Mouse (Mus musculus): Measurements from ENCODE around the gene Slc44a3.

The Slc44a3 gene

DNA sequence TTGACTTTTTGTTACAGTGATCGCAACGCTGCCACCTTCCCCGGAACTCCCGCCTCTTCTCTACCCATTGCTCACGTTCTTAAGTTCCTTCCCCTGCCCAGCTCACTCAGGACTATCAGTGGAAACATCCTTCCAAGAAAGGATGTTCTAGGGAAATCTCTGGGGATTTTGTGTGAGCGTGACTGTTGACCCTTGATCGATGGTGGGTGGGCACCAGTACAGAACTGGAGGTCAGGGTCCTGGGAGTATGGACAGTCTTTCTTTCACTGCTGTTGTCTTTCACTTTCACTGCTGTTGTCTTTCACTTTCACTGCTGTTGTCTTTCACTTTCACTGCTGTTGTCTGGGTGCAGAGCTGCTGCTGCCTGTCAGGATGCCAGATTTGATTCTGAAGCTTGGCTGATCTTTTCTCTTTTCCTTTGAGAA lies 38.2 kb downstream of the Slc44a3 start:
- no peak for DNase-seq

DNA sequence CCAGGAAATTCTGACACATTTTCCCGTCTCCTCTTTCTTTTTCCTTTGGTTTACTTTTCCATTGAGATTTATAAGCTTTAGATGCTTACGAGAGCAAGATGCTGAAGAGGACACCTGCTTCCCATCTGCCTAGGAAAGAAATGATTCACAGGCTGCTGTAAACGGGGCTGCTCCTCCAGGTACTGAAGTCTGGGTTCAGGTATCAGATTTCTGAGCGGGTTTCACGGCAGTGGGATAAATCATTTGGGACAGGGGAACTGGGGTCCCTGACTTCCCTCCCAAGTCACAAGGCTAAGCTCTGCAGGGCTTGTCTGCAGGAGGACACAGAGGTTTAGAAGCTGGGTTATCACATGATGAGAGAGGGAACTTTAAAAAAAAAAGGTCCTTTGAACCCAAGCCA lies 40.2 kb downstream of the Slc44a3 start:
- no peak for DNase-seq

GRCm38 (mm10) chr3:121490941-121491340 lies 41.3 kb downstream of the Slc44a3 start:
- no peak for DNase-seq

DNA sequence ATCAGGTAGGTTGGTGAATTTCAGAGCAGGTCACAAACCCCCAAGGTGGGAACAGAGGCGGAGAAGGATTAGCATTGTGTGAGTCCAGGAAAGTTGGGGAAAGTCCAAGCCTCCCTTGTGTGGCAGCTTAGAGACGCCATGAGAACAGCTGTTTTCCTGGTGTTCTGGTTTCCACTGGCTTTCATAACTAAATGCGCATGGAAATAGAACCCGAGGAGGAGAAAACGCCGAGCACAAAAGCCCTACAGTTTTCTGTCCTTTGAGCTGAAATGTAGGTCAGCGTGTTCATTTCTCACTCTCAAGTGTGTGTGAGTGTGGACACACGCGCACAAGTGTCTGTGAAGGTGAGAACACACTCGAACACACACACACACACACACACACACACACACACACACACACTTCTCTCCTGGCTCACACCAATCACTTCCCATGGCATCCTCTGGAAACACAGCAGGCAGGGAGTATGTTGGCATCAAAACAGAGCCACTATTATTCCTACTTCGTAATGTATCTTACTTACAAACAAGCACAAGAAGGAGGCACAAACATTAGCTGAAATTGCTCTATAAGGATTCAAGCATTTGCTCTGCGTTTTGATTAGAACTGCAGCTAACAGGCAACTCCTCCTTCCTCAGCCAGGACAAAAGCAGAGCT lies 42.6 kb downstream of the Slc44a3 start:
- DNase-seq, result no peak

DNA sequence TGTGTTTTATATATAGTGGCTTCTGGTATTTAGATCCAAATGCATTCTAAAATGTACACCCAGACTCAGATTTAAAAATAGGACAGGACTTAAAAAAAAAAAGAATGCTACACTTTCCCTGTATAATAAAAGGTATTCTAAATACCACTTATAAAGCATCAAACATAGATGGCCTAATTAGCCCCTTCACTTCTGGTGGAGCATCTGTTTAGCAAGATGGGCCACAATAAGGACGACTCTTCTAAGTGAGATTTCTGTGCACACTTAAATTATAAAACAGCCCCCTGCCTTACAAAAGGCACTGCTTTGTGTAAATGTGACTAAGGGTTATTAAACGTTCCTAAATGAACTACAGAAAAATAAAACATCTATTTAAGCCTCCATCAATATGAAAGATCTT lies 47.0 kb downstream of the Slc44a3 start:
- no peak for DNase-seq

DNA sequence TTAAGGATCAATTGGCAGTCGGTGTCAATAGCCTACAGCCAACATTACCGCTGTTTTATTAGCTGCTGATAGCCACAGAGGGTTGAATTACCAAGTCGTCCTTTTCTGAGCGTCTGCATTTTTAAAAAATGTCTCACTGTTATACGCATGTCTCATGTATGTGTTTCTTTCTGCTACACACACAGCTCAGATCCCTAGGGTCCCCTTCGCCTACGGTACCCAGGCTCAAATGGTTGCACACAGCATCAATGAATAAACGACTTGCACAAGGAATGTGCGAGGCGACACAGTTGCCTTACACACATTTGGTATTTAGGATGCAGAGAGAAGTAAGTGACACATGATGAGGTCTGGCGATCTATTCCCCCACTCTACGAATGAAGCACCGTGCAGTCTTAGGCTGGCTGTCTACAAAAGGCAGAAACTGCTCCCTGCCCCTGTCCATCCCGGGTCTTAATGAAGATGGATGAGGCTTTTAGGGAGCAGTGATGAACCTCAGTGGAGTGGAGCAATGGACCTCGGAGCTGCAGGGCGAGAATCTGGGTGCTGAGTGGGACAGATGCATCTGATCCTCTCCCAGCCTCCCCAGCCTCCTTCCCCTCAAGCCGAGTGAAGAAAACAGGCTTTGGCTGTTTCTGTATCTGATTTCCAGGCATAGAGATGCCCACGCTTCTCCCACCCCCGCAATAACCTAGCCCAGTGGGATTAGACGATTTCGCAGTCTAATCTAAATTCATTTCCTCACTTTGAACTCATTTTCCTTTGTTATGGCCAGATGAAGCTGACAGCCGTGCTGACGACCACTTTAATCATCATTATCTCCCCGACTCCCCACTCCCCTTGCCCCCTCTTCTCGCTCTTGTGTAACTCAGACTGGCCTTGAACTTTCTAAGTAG lies 48.7 kb downstream of the Slc44a3 start:
- DNase-seq, result no peak

DNA sequence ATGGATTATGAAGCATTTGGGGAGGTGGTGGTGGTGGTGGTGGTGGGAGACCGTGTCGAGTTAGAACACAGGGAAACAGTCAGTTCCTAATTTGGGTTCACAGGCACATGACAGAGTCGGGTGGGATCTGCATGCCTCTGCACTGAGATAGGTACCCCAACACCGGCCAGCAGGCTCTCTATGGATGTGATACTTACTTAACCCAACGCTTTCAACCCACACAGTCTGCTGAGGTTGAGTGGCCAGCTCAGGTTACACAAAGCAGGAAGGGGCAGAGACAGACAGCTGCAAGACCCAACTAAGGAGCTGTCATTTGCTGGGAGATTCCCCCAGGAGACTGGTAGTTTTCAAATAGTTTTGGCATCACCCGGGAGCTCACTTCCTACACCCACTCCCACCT lies 50.6 kb downstream of the Slc44a3 start:
- no peak for DNase-seq

DNA sequence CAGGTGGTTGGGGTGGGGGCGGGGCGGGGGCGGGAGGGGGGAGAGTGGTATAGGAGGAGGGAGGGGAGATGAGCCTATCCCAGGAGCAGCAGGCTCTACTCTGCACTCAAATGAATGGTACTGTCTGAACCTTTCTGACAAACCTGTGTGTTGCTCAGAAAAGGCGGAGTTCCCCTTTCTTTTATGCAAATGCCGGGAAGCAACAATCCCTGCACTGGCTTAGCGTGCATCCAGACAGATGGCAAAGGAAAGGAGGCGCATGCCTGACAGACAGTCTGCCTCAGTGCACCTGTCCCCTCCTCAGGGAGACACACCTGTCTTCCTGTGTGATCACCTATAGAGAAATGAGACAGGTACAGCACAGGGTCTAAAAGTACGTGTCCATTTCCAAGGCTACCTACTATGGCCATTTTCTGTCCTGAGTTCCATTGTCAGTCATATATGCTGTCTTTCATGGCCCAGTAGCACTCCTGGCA lies 51.2 kb downstream of the Slc44a3 start:
- no peak for DNase-seq

DNA sequence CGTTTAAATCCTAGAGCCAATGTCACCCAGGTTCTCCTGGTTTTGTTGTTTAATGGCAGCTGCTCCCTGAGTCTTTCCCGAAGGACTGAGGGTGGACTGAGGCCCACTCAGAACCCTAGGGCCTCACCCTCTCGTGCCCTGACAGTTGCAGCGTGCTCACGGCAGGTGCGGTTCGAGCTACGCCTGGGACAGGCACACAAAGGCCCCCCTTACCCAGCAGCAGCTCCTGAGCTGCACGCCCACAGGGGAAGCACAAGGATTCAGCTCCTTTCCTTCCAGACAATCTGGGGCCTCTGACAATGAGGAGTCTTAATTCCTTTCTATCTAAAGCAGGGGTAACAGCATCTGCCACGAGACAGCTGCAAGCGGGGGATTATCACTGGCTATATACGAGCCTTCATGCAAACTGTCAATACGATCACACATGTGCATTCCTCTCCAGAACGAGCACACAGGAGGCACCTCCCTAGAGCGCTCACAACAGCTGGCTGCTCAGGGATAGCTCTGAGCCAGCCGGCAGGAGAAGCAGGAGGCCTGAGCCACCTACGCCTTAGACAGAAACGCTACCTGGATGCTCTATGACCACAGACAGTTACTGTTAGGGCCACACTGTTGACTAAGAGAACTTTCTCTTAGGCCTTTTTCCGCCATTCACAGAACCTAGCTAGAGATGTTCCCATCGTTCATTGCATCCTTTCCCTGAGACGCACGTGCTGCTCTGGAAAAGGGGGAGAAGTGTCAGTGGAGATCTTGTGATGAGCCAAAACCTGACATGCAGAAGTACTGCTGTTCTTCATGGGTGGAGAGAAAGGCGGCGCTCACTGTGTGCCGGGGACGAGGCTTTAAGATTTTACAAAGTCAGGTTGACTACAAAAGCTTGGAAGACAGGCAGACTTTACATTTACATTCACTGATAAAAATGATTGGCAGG lies 51.9 kb downstream of the Slc44a3 start:
- DNase-seq, result no peak

DNA sequence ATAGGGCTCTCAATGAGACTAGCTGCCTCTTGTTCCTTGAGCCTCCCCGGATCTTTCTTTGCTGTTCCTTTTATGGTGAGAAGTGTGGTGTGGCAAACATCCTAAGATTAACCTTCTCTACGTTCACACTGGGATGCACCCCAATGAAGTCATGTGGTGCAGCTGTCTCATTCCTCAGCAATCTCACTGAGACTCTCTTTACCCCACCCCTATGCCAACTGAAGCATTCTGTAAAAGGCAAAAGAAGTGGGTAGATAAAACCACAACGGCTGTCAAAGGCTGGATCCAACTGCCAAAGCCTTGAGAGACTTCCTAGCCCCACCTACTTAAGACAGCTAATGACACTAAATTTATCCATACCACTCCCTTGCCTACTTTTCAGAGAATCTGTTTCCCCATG lies 57.5 kb downstream of the Slc44a3 start:
- DNase-seq, result no peak

DNA sequence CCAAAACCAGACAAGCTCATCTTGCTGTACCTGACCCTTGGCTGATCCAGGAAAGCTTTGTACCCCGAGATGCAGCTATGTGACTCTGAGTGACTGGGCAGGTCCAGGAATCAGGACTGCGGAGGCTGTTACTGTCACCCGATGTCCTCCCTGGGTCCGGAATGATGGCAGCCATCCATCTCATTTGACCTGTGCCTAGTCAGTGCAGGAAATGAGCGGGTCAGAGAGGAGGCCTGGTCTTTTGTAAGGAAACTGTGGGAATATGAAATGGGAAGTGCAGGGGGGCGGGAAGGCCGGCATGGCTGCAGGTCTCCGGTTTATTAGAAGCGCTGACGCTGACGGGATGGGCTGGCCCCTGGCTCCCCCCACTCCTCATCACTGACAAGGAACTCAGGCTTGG lies 60.5 kb downstream of the Slc44a3 start:
- DNase-seq, result no peak

- DNase-seq, result peak in 1 of 2 experiments; percentile 26
These were observed 62.8 kb downstream of the Slc44a3 start for GRCm38 (mm10) chr3:121469185-121469975.

GRCm38 (mm10) chr3:121468136-121468535 lies 64.1 kb downstream of the Slc44a3 start:
- no peak for DNase-seq

DNA sequence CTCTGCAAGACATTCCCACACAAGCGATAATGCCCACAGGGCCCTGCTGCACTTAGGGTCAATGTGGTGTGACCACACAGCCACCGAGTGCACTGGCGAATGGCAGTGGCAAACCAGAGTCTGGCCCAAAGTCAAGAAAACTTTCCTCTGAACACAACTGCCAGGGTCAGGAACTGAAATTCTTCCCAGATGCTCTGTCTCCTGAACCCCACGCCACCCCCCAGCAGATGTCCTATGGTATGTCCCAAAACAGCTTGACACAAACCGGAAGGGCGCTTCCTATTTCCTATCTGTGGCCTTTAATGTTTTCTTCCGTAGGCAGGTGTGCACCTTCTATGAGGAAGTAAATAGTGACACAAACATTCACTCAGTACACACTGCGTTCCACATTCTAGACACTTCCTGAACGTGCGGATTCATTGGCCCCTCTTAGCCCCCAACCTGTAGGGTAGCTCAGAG lies 65.1 kb downstream of the Slc44a3 start:
- DNase-seq, result no peak

GRCm38 (mm10) chr3:121465795-121466194 lies 66.4 kb downstream of the Slc44a3 start:
- no peak for DNase-seq

- DNase-seq, result no peak
These were observed 67.4 kb downstream of the Slc44a3 start for GRCm38 (mm10) chr3:121464733-121465305.

- DNase-seq, result no peak
These were observed 69.4 kb downstream of the Slc44a3 start for GRCm38 (mm10) chr3:121462782-121463181.

DNA sequence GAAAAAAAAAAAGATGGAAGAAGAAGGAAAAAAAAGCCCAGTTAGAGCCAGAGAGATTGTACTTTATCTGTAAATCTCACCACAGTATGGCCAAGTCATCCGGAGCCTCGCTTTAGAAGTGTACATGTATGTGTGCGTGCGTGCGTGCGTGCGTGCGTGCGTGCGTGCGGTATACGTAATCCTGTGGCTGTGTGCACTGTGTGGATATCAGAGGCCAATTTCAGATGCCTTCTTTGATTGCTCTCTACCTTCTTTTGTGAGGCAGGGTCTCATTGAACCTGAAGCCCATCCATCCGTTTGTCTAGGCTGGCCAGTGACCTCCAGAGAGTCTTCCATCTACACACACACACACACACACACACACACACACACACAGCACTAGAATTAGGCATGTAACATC lies 70.7 kb downstream of the Slc44a3 start:
- DNase-seq, result no peak

DNA sequence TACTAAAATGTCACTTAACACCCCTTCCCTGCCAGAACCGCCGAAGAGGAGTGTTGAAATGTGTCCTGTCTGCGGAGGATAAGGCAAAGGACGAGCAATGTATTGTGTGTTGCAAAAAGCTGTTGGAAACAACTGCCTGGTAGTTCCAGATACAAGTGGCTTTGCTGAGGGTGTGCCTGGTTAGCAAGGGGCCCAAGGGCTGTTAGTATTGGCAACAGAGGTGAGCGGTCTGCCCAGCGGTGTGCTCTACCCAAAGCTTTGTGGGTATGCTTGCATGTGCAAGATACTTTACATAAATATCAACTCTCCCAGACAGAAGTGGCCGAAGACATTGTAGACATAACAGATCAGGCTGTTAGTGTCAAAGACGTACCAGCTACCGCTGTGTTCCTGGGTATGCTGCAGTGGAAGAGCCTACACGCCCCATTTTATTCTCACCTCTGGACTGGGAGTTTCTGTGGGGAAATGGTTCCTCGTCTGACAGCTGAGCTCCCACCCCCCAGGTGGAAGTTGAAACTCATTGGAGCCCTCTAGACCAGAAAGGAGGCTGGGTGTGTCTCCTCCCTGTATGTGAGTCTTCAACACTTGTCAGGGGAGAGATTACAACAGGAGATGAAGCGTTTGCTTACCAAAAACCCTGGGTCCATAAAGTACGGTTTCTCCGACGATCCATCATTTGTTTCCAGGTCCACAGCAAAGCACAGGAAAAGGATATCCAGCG lies 71.6 kb downstream of the Slc44a3 start:
- DNase-seq, result no peak

DNA sequence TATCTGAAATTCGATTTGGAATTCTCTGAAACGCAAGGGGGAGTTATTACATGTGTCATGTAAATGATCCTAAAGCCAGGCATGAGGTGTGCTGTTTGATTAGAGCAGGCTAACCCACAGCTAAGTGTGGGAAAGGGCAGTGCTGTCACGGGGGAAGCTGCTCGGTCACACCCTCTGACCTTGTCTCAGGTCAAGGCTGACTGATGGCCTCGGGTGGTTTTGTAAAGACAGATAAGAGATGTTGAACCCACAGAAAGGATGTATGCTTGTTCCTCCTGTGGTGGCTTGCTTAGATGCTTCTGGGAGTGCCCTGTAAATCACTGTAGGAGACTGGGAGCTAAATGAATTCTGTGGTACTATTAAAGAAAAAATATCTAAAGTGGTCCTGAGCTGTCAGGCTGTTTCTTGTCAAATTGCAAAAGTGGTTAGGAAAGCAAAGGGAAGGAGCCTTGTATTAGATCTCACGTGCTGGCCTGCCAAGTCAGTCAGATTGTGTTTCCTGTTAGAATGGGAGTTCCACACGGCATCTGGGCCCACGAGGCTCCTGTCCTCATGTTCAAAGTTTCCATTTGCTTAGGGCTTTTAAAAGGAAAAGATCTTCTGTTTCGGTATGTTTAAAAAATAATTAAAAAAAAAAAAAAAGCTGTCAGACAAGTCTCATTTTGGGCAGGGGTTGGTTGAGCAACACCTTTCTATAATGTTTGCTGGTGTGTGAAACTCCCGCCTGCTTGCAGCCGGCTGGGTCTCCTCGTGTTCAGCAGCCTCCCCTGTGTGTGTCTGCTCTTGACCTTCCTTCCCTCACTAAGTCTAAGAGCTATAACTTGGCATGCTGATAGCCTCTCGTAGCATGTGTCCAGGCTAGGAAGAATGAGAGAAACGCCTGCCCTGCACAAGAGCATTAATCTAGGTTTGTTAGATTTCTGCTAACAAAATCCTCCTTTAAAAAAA lies 73.4 kb downstream of the Slc44a3 start:
- DNase-seq, result no peak
